Mouse (Mus musculus) left cerebral cortex, adult 11 months (tissue): ENCODE measurements at regions not wholly inside any gene's neighbourhood (a gene's known extent, or its start where the extent isn't known, plus 50 kb on each side); places are given as distances from the start of the nearest gene placed in this dataset.

ENCODE experiments used
- DNase-seq: peaks from one replicate; pipeline ENCODE4 v3.0.0; 2022; ENCODE audit warnings: low spot score

- DNase-seq = no peak
Observed at GRCm38 (mm10) chr14:99616655-99617335, 318.3 kb downstream of the Klf5 start.

GRCm38 (mm10) chr14:99617374-99617773 is 318.9 kb downstream of the Klf5 start:
- DNase-seq = no peak

- no peak for DNase-seq
Observed at GRCm38 (mm10) chr14:99621538-99621937, 323.0 kb downstream of the Klf5 start.

DNA sequence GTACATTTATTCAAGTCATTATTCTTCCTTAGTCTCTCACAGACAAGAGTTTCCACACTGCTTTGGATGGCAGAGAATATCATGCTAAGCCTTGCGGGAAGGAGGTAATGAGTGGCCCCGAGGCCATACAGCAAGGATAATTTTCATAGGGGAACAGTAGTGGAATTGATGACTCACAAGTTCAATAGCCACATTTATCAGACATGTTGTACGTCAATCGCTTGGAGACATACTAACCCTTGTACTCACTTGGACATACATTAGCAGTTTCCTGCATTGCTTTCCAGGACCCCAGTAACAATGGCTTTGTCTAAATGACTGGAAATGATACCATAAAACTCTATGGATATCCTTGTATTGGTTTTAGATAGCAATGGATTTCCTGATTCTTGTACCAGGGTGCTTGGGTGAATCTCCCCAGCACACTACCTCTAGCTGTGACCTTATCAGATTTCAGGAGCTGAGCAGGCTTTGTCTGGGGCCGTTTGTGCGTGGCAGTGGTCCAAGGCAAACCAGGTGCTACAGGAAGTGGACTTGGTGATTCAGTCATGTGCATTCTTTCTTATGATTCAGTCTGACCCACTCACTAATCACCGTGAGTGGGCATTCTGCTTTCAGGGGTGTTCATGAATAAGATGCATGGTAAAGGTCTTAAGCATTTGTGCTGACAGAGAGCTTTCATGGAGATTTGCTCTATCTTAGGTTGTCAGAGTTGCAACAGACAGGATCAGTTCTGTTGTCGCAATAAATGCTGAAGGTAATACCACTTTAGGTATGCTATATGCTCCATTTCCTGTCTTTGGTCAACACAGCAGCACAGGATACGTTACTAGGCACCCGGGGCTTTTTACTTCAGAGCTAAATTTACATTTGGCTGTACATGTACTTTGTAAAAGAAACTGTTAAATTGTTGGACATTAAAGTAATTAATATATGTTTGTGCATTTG is 326.2 kb downstream of the Klf5 start:
- no peak for DNase-seq

DNA sequence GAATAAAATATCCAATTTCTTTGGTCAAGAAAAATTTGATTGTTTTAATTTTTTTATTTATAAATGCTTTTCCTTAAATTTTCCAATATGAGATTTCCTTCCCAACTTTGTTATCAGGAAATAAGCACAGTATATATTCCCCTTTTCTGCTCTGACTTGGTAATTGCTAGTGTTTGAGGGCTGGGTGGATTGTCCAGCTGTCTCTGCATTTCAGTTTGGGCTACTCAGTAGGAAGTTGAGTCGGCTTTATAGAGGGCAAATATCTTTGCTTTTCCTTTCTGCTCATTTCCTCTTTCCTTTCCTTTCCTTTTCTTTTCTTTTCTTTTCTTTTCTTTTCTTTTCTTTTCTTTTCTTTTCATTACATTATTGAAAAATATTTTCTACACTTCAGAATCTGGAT is 329.1 kb downstream of the Klf5 start:
- DNase-seq = no peak

- DNase-seq = peak; percentile 54
Observed at GRCm38 (mm10) chr14:99631092-99631491, 332.6 kb downstream of the Klf5 start.

- no peak for DNase-seq
Observed at GRCm38 (mm10) chr14:99632444-99632843, 334.0 kb downstream of the Klf5 start.

- no peak for DNase-seq
Observed at GRCm38 (mm10) chr14:99635556-99636150, 337.2 kb downstream of the Klf5 start.

DNA sequence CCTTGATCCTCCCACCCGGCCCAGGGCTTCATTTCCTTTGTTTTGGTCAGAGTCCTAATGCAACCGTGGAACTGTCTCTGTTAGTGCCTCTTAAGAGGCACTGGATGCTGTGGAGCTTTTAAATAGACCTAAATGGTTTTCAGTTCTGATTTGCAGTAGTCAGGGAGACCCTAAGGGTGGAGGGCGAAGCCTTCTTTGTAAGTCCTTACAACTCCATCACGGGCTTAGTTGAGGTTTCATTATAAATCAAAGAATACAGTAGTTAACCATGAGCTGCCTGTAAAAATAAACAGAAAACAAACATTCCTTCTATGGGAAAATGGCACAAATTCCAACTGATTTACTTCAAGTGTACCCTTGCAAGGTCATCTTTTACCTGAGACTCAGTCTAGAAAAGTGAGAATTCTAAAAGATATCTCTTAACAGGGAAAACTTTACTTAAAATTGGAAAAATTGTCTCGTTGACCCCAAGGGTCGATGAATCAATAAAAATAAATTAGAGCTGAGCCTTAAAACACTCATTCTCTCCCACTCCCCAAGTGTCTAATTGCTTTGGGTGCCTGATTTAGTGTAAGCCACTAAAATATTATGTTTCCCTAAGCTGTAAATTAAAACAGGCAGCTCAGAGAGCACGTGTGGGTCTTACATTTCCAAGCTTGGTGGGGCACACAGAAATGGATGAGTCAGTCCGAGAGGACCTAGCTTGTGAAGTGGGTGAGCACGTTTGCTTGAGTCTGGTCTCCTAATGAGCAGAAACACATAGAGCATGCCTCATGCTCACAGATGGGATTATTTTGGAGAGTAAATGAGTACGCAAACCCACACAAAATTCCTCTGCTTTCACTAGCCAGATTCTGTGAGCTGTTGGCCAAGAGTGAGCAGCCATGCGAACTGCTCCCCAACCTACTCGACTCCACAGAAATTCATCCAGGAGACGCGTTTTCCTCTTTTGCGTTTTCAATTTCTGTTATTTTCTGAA is 343.3 kb downstream of the Klf5 start:
- no peak for DNase-seq

GRCm38 (mm10) chr14:99646323-99646722 is 347.8 kb downstream of the Klf5 start:
- no peak for DNase-seq

GRCm38 (mm10) chr14:99674399-99674798 is 375.9 kb downstream of the Klf5 start:
- no peak for DNase-seq

- no peak for DNase-seq
Observed at GRCm38 (mm10) chr14:99687062-99687806, 388.7 kb downstream of the Klf5 start.

- DNase-seq = no peak
Observed at GRCm38 (mm10) chr14:99688415-99688814, 389.9 kb downstream of the Klf5 start.

GRCm38 (mm10) chr14:99696301-99696700 is 397.8 kb downstream of the Klf5 start:
- DNase-seq = no peak

- DNase-seq = no peak
Observed at GRCm38 (mm10) chr14:99699545-99699944, 401.1 kb downstream of the Klf5 start.

- DNase-seq = no peak
Observed at GRCm38 (mm10) chr14:99706004-99706403, 407.5 kb downstream of the Klf5 start.

GRCm38 (mm10) chr14:99708066-99708465 is 409.6 kb downstream of the Klf5 start:
- DNase-seq = no peak

- no peak for DNase-seq
Observed at GRCm38 (mm10) chr14:99709764-99710163, 411.3 kb downstream of the Klf5 start.

DNA sequence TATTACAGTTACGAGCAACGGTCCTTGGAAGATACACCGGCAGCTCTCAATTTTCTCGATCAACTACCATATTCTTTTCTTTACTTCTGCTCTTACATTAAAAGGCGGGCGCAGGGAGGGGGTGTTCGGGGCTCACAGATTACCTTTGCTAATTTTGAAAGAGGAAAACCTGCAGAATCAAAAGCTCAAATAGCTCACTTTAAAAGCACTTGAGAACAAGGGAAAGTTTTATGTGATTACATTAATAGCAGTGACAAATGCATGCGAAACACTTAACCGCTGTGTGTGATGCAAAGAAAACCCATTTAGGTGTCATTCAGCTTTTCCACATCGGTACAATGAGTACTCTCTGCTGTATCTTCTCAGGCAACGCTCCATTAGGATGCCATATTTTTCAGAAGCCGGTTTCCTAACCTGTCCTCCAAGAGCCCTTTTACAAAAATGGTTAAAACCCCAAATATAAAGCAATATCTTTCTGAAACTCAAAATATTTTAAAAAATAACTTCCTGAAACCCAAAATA is 412.2 kb downstream of the Klf5 start:
- DNase-seq = no peak

DNA sequence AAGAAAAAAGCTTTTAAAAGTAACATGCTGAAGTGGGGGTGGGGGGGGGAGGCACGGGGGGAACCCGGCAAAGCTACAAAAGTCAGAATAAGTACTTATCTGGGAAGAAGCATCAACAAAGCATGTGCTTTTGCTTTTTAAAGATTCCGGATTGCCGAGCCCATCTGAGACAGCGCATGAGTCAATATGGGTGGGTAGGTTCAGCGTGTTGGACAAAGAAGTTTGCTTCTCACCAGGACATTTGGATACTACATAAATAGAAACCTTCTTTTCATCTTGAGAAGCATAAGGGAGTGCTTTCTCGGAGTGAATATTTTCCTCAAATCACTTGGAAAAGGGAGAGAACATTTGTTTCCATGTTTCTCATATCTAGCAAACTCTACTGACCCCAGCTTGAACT is 414.1 kb downstream of the Klf5 start:
- DNase-seq = no peak
